Mouse (Mus musculus) limb, embryonic 11.5 days (tissue): ENCODE data around the gene Brap. TPM values are rescaled to one million over a fixed set of nuclear protein-coding genes. Genes with fewer than 3 reads are reported as not detected.

ENCODE experiments used
- ATAC-seq: fragments of 200-750 bp; cut with Nextera tagmentation; 2 replicates; pipeline ENCODE4 v1.8.0; 2017; ENCODE audit warnings: low read depth; ENCODE audit not compliant: insufficient number of reproducible peaks, low FRiP score, low TSS enrichment
- DNase-seq: peaks from one replicate; pipeline ENCODE4 v3.0.0-alpha.2; 2015; ENCODE audit warnings: low spot score
- H3K27ac ChIP-seq: fragments of 300-500 bp; sonication (generic); replicated peaks from 2 replicates; pipeline ENCODE4 v1.5.1; 2014; ENCODE audit warnings: low read depth, mild to moderate bottlenecking, low read length
- H3K27me3 ChIP-seq: fragments of 300-500 bp; sonication (generic); 2 replicates; pipeline ENCODE4 v1.6.1; 2014; ENCODE audit warnings: mild to moderate bottlenecking, low read length, mixed read lengths; ENCODE audit not compliant: control insufficient read depth, insufficient read depth
- H3K36me3 ChIP-seq: fragments of 300-500 bp; sonication (generic); 2 replicates; pipeline ENCODE4 v1.6.1; 2014; ENCODE audit warnings: mild to moderate bottlenecking, low read length, moderate library complexity, mixed read lengths; ENCODE audit not compliant: control insufficient read depth, insufficient read depth
- H3K4me1 ChIP-seq: fragments of 300-500 bp; sonication (generic); 2 replicates; pipeline ENCODE4 v1.6.1; 2014; ENCODE audit warnings: low read length, mixed read lengths; ENCODE audit not compliant: control insufficient read depth, insufficient read depth
- H3K4me2 ChIP-seq: fragments of 300-500 bp; sonication (generic); 2 replicates; pipeline ENCODE4 v1.6.1; 2014; ENCODE audit warnings: low read depth, mild to moderate bottlenecking, moderate library complexity; ENCODE audit not compliant: severe bottlenecking
- H3K4me3 ChIP-seq: fragments of 300-500 bp; sonication (generic); 2 replicates; pipeline ENCODE4 v1.5.1; 2014; ENCODE audit warnings: low read depth, low read length
- H3K9ac ChIP-seq: fragments of 300-500 bp; sonication (generic); 2 replicates; pipeline ENCODE4 v1.6.1; 2014; ENCODE audit warnings: mild to moderate bottlenecking, low read length
- H3K9me3 ChIP-seq: fragments of 300-500 bp; sonication (generic); 2 replicates; pipeline ENCODE4 v1.6.1; 2016; ENCODE audit warnings: low read length; ENCODE audit not compliant: control insufficient read depth
- WGBS: fragments of 180-500 bp; shearing (Covaris S2); extraction: QIAGEN DNeasy Blood & Tissue Kit; methylation state at CpG from one replicate; pipeline ENCODE4 v1.1.7; 2014; 5-methylcytosine and 5-hydroxymethylcytosine counted together
- polyA plus RNA-seq: library from polyadenylated mRNA; unstranded; fragments of >200 nt; fragmentation: Nextera tagmentation; extraction: Ambion mirVana; gene quantifications from 2 replicates; pipeline ENCODE4 v1.2.1, GENCODE M21; 2014

The Brap gene
- polyA plus RNA-seq, 1 experiment from 2014 or later, result 37.1 TPM

DNA sequence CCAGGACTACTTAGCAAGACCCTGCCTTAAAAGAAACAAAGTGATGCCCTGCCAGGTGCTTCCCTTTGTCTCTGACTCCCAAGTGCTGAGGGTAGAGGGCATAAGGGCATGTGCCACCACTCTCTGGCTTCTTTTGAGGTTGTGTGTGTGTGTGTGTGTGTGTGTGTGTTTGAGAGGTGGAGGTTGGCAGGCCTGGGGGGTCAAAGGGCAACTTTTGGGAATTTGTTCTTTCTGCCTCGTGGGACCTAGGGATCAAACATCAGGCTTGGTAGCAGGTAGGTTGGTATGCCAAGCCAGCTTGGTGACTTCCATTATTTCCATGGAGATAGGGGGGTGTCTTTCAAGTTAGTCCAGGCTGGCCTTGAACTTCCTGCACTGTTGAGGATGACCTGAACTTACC lies 43.0 kb downstream of the Brap start:
- Histone ChIP-seq H3K4me3 (no peak overlapping the region), H3K9ac (no peak overlapping the region), H3K4me2 (no peak overlapping the region), H3K9me3 (no peaks in the 10 kb centered on the region), H3K4me1 (no peaks in the 10 kb centered on the region), H3K27me3 (no peaks in the 10 kb centered on the region), H3K36me3 (no peaks in the 10 kb centered on the region), H3K27ac (no peak overlapping the region)
- WGBS, result 53% methylated on average over 1 of the region's 1 CpGs
- DNase-seq, result no peak
- no peak for ATAC-seq

DNA sequence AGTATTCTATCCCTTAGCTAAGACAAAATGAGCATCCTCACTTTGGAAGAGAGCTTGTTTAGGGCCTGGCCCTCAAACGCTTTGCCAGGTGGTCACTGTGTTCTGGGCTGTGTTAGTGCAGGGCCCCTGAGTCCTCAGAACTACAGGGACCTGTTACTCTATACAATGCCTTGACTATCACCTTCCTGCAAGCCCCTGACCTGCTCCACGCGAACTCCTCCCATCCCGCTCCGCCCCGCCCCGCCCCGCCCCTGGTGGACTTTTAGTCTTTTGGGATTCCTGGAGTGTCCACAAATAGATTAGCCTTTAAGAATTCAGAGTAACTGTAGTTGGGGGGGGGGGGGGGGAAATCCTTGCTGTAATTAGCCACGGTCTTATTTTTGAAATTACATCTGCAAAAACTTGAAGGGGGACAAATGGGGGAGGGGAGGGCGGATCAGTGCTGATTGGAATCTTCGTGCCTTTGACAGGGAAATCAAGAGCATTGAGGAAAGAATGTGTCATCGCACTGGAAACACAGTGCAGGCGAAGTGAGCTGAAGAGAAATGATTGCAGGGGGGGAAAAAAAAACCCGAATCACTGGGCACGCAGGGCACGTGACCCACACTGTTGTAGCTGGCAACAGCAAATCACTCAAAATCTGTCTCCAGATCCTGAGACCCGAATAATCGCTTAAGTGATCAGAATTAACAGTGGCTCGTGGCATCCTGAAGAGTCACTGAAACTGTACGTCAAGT lies 44.3 kb downstream of the Brap start:
- Histone ChIP-seq H3K36me3 (no peaks in the 10 kb centered on the region), H3K4me2 (peak overlapping the region; percentile 27; the same call in 1 of the 2 replicates), H3K27ac (no peak overlapping the region), H3K4me1 (no peaks in the 10 kb centered on the region), H3K27me3 (no peaks in the 10 kb centered on the region), H3K9ac (no peak overlapping the region), H3K9me3 (no peaks in the 10 kb centered on the region), H3K4me3 (no peak overlapping the region)
- no peak for ATAC-seq
- WGBS, result 13% methylated on average over 20 of the region's 20 CpGs
- no peak for DNase-seq

DNA sequence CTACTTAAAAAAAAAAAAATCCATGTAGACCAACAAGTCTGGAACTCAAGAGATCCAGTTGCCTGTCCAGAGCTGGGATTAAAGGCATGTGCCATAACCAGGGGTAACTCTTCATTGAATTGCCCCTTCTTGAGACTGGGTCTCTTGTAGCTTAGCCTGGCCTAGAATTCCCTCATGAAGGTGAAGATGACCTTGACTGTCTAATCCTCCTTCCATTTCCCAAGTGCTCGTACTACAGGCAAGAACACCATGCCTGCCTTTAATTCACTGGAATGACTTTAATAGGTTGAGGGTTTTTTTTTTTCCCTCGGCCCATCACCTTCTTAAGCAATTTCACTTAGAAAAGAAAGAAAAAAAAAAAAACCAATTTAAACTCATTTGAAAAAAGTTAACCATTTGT lies 50.0 kb downstream of the Brap start:
- 38% methylated on average over 2 of the region's 2 CpGs for WGBS

DNA sequence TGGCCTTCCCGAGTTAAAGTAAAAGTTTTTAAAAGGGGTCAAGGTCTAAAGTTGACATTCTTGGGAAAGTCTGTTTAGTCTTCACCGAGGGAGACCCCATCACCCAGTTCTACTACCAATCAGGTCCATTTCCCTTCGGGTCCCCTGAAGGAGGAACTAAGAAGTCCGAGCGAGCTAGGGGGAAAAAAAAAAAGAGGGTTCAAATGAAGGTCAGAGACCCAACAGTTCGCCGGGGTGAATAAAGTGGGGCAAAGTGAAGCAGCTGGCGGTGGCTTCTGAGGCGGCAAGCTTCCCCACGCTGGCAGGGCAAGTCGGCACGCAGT lies 50.4 kb downstream of the Brap start:
- no peak for DNase-seq

More for the DNA sequence above, 50.0 kb downstream of the Brap start:
- ATAC-seq, result no peak
- H3K27ac ChIP-seq, result no peak overlapping the region
- H3K9ac ChIP-seq, result no peak overlapping the region
- peak overlapping the region; percentile 63; the same call in 1 of the 2 replicates for H3K4me2 ChIP-seq
- H3K36me3 ChIP-seq, result no peaks in the 10 kb centered on the region
- H3K4me1 ChIP-seq, result peaks cover 10% of the 10 kb centered on the region; the same call in 1 of the 2 replicates
- H3K27me3 ChIP-seq, result no peaks in the 10 kb centered on the region
- H3K9me3 ChIP-seq, result no peaks in the 10 kb centered on the region
- DNase-seq, result no peak
- H3K4me3 ChIP-seq, result no peak overlapping the region

DNA sequence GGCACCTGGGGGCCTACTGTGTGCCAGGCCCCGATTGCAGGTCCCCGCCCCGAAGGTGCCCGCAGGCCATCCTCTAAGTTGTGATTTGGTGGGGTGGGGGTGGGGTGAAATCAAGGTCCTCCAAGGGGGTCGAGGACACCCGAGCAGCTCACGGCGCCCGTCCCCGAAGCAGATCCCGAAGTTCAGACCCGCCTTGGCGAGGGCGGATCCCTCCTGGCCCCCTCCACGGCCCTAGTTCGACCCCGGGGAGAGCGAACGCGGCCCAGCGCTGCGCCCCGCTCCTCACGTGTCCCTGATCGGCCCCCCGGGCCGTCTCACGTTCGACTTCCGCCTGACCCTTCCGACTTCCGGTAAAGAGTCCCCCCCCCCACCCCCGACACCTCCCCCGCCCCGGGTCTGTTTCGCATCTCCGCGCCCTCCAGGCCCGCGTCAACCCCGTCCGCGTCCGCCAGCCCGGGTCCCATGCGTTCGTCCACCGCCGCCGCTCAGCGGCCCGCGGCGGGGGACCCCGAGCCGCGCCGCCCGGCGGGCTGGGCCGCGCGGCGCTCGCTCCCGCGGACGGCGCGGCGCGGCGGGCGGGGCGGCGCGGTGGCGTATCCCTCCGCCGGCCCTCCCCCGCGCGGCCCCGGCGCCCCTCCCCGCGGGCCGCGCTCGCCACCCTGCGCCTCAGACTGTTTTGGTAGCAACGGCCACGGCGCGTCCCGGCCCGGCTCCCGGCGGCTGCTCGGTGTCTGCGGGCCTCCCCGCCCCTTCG lies 51.0 kb downstream of the Brap start, which contains the start of gene Atxn2:
TSS of gene Atxn2 (plus strand) at position 164 of the 754 bp plus-strand sequence.
- WGBS, result under 1% methylated on average over 53 of the region's 103 CpGs
- Histone ChIP-seq H3K9ac (peak within 1 kb of the TSS; percentile 95), H3K4me1 (peaks cover 13% of the 10 kb centered on the region; the same call in 1 of the 2 replicates), H3K9me3 (no peaks in the 10 kb centered on the region), H3K4me3 (peak within 1 kb of the TSS; percentile 100), H3K36me3 (peaks cover 2% of the 10 kb centered on the region; the same call in 1 of the 2 replicates), H3K27me3 (no peaks in the 10 kb centered on the region), H3K27ac (peak within 1 kb of the TSS; percentile 97), H3K4me2 (peak within 1 kb of the TSS; percentile 63)
- DNase-seq (peak; percentile 85), ATAC-seq (peak; percentile 71)

More for the DNA sequence above, 50.4 kb downstream of the Brap start:
- Histone ChIP-seq H3K4me1 (peaks cover 10% of the 10 kb centered on the region; the same call in 1 of the 2 replicates), H3K36me3 (no peaks in the 10 kb centered on the region), H3K27me3 (no peaks in the 10 kb centered on the region), H3K4me3 (peak overlapping the region; percentile 100), H3K9me3 (no peaks in the 10 kb centered on the region), H3K27ac (peak overlapping the region; percentile 97; the same call in 1 of the 2 replicates), H3K9ac (peak overlapping the region; percentile 95), H3K4me2 (peak overlapping the region; percentile 63)
- WGBS, result under 1% methylated on average over 12 of the region's 12 CpGs
- ATAC-seq, result no peak; the same call in 1 of the 2 replicates

DNA sequence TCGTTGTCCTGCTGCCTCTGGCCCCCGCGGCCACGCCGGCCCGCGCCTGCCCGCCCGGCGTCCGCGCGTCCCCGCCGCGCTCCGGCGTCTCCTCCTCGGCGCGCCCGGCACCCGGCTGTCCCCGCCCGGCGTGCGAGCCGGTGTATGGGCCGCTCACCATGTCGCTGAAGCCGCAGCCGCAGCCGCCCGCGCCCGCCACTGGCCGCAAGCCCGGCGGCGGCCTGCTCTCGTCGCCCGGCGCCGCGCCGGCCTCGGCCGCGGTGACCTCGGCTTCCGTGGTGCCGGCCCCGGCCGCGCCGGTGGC lies 51.5 kb downstream of the Brap start:
- Histone ChIP-seq H3K9me3 (no peaks in the 10 kb centered on the region), H3K4me3 (peak overlapping the region; percentile 100), H3K4me1 (peaks cover 14% of the 10 kb centered on the region; the same call in 1 of the 2 replicates), H3K27ac (peak overlapping the region; percentile 97), H3K27me3 (no peaks in the 10 kb centered on the region), H3K4me2 (peak overlapping the region; percentile 59), H3K36me3 (peaks cover 2% of the 10 kb centered on the region; the same call in 1 of the 2 replicates), H3K9ac (peak overlapping the region; percentile 95)
- peak; percentile 38; the same call in 1 of the 2 replicates for ATAC-seq
- DNase-seq, result no peak
- WGBS, result under 1% methylated on average over 54 of the region's 57 CpGs

DNA sequence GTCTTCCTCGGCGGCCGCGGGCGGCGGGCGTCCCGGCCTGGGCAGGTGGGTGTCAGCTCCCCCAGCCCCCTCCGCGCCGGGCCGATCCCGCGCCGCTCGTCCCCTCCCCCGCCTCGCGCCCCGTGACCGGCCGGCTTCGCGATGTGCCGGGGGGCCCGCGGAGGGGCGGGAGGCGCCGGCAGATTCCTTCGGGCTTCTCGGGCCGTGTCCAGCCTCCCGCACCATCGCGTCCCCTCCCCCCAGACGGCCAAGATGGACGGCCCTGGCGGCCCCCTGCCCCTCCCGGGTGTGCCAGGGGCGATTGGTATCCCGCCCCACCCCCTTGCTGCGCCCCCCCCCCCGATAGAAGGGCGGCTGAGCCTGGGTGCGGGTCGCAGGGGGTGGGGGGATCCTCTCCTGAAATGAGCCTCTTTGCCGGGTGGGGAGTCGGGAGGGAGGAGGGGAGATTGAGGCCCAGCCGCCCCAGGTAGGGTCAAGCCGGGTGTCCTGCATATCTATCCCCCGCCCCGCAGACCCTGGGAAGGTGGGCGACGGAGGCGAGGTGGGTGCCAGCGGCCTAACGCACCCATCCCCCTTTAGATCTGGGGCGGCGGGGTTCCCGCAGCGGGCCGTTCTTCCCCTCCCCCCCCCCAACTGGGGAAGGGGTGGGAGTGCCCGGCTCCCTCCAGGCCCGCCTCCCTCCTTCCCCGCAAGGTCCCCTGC lies 52.0 kb downstream of the Brap start:
- Histone ChIP-seq H3K4me3 (peak overlapping the region; percentile 100), H3K4me2 (peak overlapping the region; percentile 59), H3K27me3 (no peaks in the 10 kb centered on the region), H3K9me3 (no peaks in the 10 kb centered on the region), H3K9ac (peak overlapping the region; percentile 95), H3K4me1 (peaks cover 14% of the 10 kb centered on the region; the same call in 1 of the 2 replicates), H3K36me3 (peaks cover 2% of the 10 kb centered on the region; the same call in 1 of the 2 replicates), H3K27ac (peak overlapping the region; percentile 97)
- peak; percentile 45; the same call in 1 of the 2 replicates for ATAC-seq
- under 1% methylated on average over 36 of the region's 66 CpGs for WGBS
- peak; percentile 70 for DNase-seq
